Mouse (Mus musculus): ENCODE measurements at regions not wholly inside any gene's neighbourhood (a gene's known extent, or its start where the extent isn't known, plus 50 kb on each side); places are given as distances from the start of the nearest gene placed in this dataset.

- H3K9me3 ChIP-seq (ENCODE audit: control insufficient read depth, low read length): no peaks in the 10 kb centered on the region
- no peaks in the 10 kb centered on the region for H3K36me3 ChIP-seq (ENCODE audit: control insufficient read depth, insufficient read depth, low read length)
- no peak overlapping the region for H3K4me3 ChIP-seq (ENCODE audit: low read depth, low read length)
- H3K9ac ChIP-seq (ENCODE audit: low read length): no peak overlapping the region
- WGBS: 55% methylated on average over 1 of the region's 1 CpGs
- H3K4me2 ChIP-seq (replicated peaks; ENCODE audit: low read depth): no peak overlapping the region
- no peak overlapping the region for H3K27ac ChIP-seq (replicated peaks)
- no peak for TF ChIP-seq EP300 (optimal IDR thresholded peaks at IDR 0.05)
- no peak for TF ChIP-seq CTCF (IDR thresholded peaks at IDR 0.05; ENCODE audit: low read depth)
- H3K4me1 ChIP-seq (replicated peaks; ENCODE audit: control insufficient read depth, insufficient read depth): no peaks in the 10 kb centered on the region
- DNase-seq (ENCODE audit: low spot score) (no peak), ATAC-seq (ENCODE audit: low FRiP score, low TSS enrichment) (no peak)
- H3K27me3 ChIP-seq (ENCODE audit: control insufficient read depth, insufficient read depth, low read length): no peaks in the 10 kb centered on the region
Observed at GRCm38 (mm10) chr12:45689291-45689690, 614.8 kb upstream of the Stxbp6 start.

GRCm38 (mm10) chr12:45686765-45687164 lies 612.3 kb upstream of the Stxbp6 start:
- Histone ChIP-seq H3K9me3 (ENCODE audit: control insufficient read depth, low read length) (no peaks in the 10 kb centered on the region), H3K27me3 (ENCODE audit: control insufficient read depth, insufficient read depth, low read length) (no peaks in the 10 kb centered on the region), H3K4me2 (replicated peaks; ENCODE audit: low read depth) (no peak overlapping the region), H3K9ac (ENCODE audit: low read length) (no peak overlapping the region), H3K4me3 (ENCODE audit: low read depth, low read length) (no peak overlapping the region), H3K4me1 (replicated peaks; ENCODE audit: control insufficient read depth, insufficient read depth) (no peaks in the 10 kb centered on the region), H3K36me3 (ENCODE audit: control insufficient read depth, insufficient read depth, low read length) (no peaks in the 10 kb centered on the region), H3K27ac (replicated peaks) (no peak overlapping the region)
- no peak for ATAC-seq (ENCODE audit: low FRiP score, low TSS enrichment)
- DNase-seq (ENCODE audit: low spot score): no peak
- TF ChIP-seq CTCF (IDR thresholded peaks at IDR 0.05; ENCODE audit: low read depth): no peak
- TF ChIP-seq EP300 (optimal IDR thresholded peaks at IDR 0.05): no peak

GRCm38 (mm10) chr12:45672361-45672760 lies 597.9 kb upstream of the Stxbp6 start:
- H3K4me3 ChIP-seq (ENCODE audit: low read depth, low read length): no peak overlapping the region
- TF ChIP-seq EP300 (optimal IDR thresholded peaks at IDR 0.05) (no peak), CTCF (IDR thresholded peaks at IDR 0.05; ENCODE audit: low read depth) (no peak)
- no peaks in the 10 kb centered on the region for H3K36me3 ChIP-seq (ENCODE audit: control insufficient read depth, insufficient read depth, low read length)
- no peak overlapping the region for H3K27ac ChIP-seq (replicated peaks)
- H3K27me3 ChIP-seq (ENCODE audit: control insufficient read depth, insufficient read depth, low read length): no peaks in the 10 kb centered on the region
- no peak overlapping the region for H3K4me2 ChIP-seq (replicated peaks; ENCODE audit: low read depth)
- H3K9ac ChIP-seq (ENCODE audit: low read length): no peak overlapping the region
- ATAC-seq (ENCODE audit: low FRiP score, low TSS enrichment) (no peak), DNase-seq (ENCODE audit: low spot score) (no peak)
- no peaks in the 10 kb centered on the region for H3K9me3 ChIP-seq (ENCODE audit: control insufficient read depth, low read length)
- no peaks in the 10 kb centered on the region for H3K4me1 ChIP-seq (replicated peaks; ENCODE audit: control insufficient read depth, insufficient read depth)
- 43% methylated on average over 3 of the region's 3 CpGs for WGBS

- H3K4me2 ChIP-seq (replicated peaks; ENCODE audit: low read depth): no peak overlapping the region
- H3K4me1 ChIP-seq (replicated peaks; ENCODE audit: control insufficient read depth, insufficient read depth): no peaks in the 10 kb centered on the region
- no peak overlapping the region for H3K4me3 ChIP-seq (ENCODE audit: low read depth, low read length)
- no peak for DNase-seq (ENCODE audit: low spot score)
- H3K9ac ChIP-seq (ENCODE audit: low read length): no peak overlapping the region
- WGBS: 65% methylated on average over 4 of the region's 4 CpGs
- no peaks in the 10 kb centered on the region for H3K9me3 ChIP-seq (ENCODE audit: control insufficient read depth, low read length)
- H3K36me3 ChIP-seq (ENCODE audit: control insufficient read depth, insufficient read depth, low read length): no peaks in the 10 kb centered on the region
- no peak for ATAC-seq (ENCODE audit: low FRiP score, low TSS enrichment)
- H3K27me3 ChIP-seq (ENCODE audit: control insufficient read depth, insufficient read depth, low read length): no peaks in the 10 kb centered on the region
- H3K27ac ChIP-seq (replicated peaks): no peak overlapping the region
- no peak for TF ChIP-seq EP300 (optimal IDR thresholded peaks at IDR 0.05)
- no peak for TF ChIP-seq CTCF (IDR thresholded peaks at IDR 0.05; ENCODE audit: low read depth)
Observed at GRCm38 (mm10) chr12:45671554-45671948, 597.0 kb upstream of the Stxbp6 start.

GRCm38 (mm10) chr12:45670874-45671553 lies 596.5 kb upstream of the Stxbp6 start:
- no peak overlapping the region for H3K27ac ChIP-seq (replicated peaks)
- DNase-seq (ENCODE audit: low spot score): no peak
- 73% methylated on average over 13 of the region's 13 CpGs for WGBS

GRCm38 (mm10) chr12:45670246-45670873 lies 595.9 kb upstream of the Stxbp6 start:
- WGBS: 63% methylated on average over 6 of the region's 6 CpGs
- DNase-seq (ENCODE audit: low spot score): no peak
- Histone ChIP-seq H3K27me3 (ENCODE audit: control insufficient read depth, insufficient read depth, low read length) (no peaks in the 10 kb centered on the region), H3K27ac (replicated peaks) (no peak overlapping the region), H3K4me1 (replicated peaks; ENCODE audit: control insufficient read depth, insufficient read depth) (no peaks in the 10 kb centered on the region), H3K4me3 (ENCODE audit: low read depth, low read length) (no peak overlapping the region), H3K9me3 (ENCODE audit: control insufficient read depth, low read length) (no peaks in the 10 kb centered on the region), H3K36me3 (ENCODE audit: control insufficient read depth, insufficient read depth, low read length) (no peaks in the 10 kb centered on the region), H3K9ac (ENCODE audit: low read length) (no peak overlapping the region), H3K4me2 (replicated peaks; ENCODE audit: low read depth) (no peak overlapping the region)
- ATAC-seq (ENCODE audit: low FRiP score, low TSS enrichment): no peak
- TF ChIP-seq CTCF (IDR thresholded peaks at IDR 0.05; ENCODE audit: low read depth) (no peak), EP300 (optimal IDR thresholded peaks at IDR 0.05) (no peak)

More at GRCm38 (mm10) chr12:45670874-45671553, 596.5 kb upstream of the Stxbp6 start:
- Histone ChIP-seq H3K4me3 (ENCODE audit: low read depth, low read length) (no peak overlapping the region), H3K27me3 (ENCODE audit: control insufficient read depth, insufficient read depth, low read length) (no peaks in the 10 kb centered on the region), H3K4me1 (replicated peaks; ENCODE audit: control insufficient read depth, insufficient read depth) (no peaks in the 10 kb centered on the region), H3K9ac (ENCODE audit: low read length) (no peak overlapping the region), H3K36me3 (ENCODE audit: control insufficient read depth, insufficient read depth, low read length) (no peaks in the 10 kb centered on the region), H3K4me2 (replicated peaks; ENCODE audit: low read depth) (no peak overlapping the region), H3K9me3 (ENCODE audit: control insufficient read depth, low read length) (no peaks in the 10 kb centered on the region)
- TF ChIP-seq EP300 (optimal IDR thresholded peaks at IDR 0.05): no peak
- TF ChIP-seq CTCF (IDR thresholded peaks at IDR 0.05; ENCODE audit: low read depth): no peak
- ATAC-seq (ENCODE audit: low FRiP score, low TSS enrichment): no peak
